ENCODE assay signal across 18 mouse cellular contexts in the genomic region with DNA sequence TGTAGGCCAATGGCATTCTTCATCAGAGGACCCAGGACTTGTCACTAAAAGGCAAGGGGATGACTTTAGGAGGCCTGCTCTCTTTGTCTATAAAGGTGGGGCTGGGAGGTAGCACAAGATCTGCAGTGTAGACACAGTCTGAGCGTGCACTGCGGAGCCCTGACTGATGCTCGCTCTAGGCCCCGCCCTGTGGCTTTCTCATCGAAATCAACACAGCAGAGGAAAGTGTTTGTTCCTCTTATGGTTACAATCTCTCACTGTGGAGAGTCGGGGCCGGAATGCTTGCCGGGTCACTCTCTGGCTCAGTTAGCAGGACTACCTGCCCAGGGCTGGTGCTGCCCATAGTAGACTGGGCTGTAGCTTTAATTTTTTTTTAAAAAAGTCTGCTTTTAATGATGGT.
"Had no signal": no experiment of that assay in that cellular context is flagged by ENCODE, and none has a peak within 500 bp of the region (broad histone marks: within the 10 kb centered on the region; RNA-seq: fewer than 3 reads in every experiment).

No protein-coding gene starts in this region.

- H3K4me3 ChIP-seq: left cerebral cortex, adult 2 months; liver, embryonic 13.5 days; midbrain, embryonic 12.5 days; myocyte; neural tube, embryonic 13.5 days had no signal

- ATAC-seq: intestine, postnatal 0 days; midbrain, embryonic 16.5 days had no signal

- H3K9ac ChIP-seq: liver, embryonic 13.5 days; midbrain, embryonic 12.5 days; neural tube, embryonic 13.5 days had no signal

- DNase-seq: kidney, adult 2 months; kidney, postnatal 10 days; kidney, postnatal 36 days; layer of hippocampus, postnatal 36 days; liver, embryonic 13.5 days; lung, adult 2 months; retina, postnatal 1 day; right cerebral cortex, postnatal 25 days; spleen, adult 18-20 months; thymus, adult 18-20 months; thymus, postnatal 4 days had no signal

- H3K36me3 ChIP-seq: liver, embryonic 13.5 days; midbrain, embryonic 12.5 days had no signal

- H3K27me3 ChIP-seq: liver, embryonic 13.5 days; midbrain, embryonic 12.5 days; neural tube, embryonic 13.5 days had no signal

- H3K27ac ChIP-seq: left cerebral cortex, adult 2 months; liver, embryonic 13.5 days; macrophage; midbrain, embryonic 12.5 days; neural tube, embryonic 13.5 days had no signal

- H3K4me2 ChIP-seq: liver, embryonic 13.5 days; midbrain, embryonic 12.5 days; neural tube, embryonic 13.5 days had no signal

- H3K4me1 ChIP-seq: liver, embryonic 13.5 days; midbrain, embryonic 12.5 days; neural tube, embryonic 13.5 days had no signal

- H3K9me3 ChIP-seq: liver, embryonic 13.5 days; midbrain, embryonic 12.5 days; neural tube, embryonic 13.5 days had no signal
